Mouse (Mus musculus): ENCODE results near the gene Sf3a2. TPM values are rescaled to one million over a fixed set of nuclear protein-coding genes. Genes with fewer than 3 reads are reported as not detected.
"Not testable (repeated sequence)": the region's sequence is repeated elsewhere in the genome, so short reads cannot be mapped to it uniquely, and the experiment has no call there.

Sf3a2 gene
- polyA plus RNA-seq, 1 experiment from 2014 or later: 61.9 TPM

DNA sequence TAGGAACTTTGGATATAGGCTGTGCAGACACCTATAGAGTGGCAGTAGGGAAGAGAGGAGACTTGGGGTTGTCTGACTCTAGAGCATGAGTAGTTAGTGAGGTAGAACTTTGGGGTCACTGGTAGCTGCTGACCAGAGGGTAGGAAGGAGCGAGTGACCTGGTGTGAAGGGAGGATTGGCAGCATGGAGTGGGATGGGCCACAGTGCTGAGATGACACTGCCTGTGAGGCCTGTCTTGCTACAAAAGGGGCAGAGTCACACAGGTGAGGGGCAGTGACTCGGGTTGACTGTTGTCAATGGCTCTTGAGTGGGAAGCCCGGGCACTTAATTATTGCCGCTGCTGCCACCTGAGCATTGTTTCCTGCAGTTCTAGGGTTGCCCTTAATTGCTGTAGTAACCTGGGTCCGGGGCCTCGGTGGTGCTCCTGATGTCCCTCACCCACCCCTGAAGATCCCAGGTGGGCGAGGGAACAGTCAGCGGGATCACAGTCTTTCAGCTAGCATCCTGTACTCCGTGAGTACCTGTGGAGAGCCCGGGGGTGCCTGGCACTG is 29.9 kb downstream of the Sf3a2 start:
- Histone ChIP-seq H3K4me3 (replicated peaks; ENCODE audit: low read depth, low read length) (peak overlapping the region; percentile 78), H3K9me3 (replicated peaks; ENCODE audit: low read length) (no peaks in the 10 kb centered on the region), H3K4me2 (ENCODE audit: low read length) (peak overlapping the region; percentile 64), H3K27ac (no peak overlapping the region), H3K36me3 (ENCODE audit: insufficient read depth, low read length) (peaks cover 15% of the 10 kb centered on the region; the same call in 1 of the 2 replicates), H3K4me1 (replicated peaks; ENCODE audit: insufficient read depth, low read length) (0 out of 2 replicates have a peak, but pooled peaks cover 12% of the 10 kb centered on the region), H3K9ac (ENCODE audit: low read depth, low read length) (peak overlapping the region; percentile 95), H3K27me3 (ENCODE audit: insufficient read depth, low read length) (no peaks in the 10 kb centered on the region)
- 55% methylated on average over 10 of the region's 10 CpGs for WGBS
- DNase-seq (ENCODE audit: low spot score) (no peak), ATAC-seq (replicated peaks; ENCODE audit: low FRiP score, low read depth) (no peak)
- no peak for TF ChIP-seq CTCF (IDR thresholded peaks at IDR 0.05; ENCODE audit: low read depth)

- not testable (repeated sequence) for H3K27me3 ChIP-seq (ENCODE audit: insufficient read depth, low read length); ATAC-seq (replicated peaks; ENCODE audit: low FRiP score, low read depth); H3K9me3 ChIP-seq (replicated peaks; ENCODE audit: low read length); H3K9ac ChIP-seq (ENCODE audit: low read depth, low read length); H3K4me3 ChIP-seq (replicated peaks; ENCODE audit: low read depth, low read length); DNase-seq (ENCODE audit: low spot score); H3K27ac ChIP-seq
- 70% methylated on average over 7 of the region's 9 CpGs for WGBS
- peaks cover 15% of the 10 kb centered on the region; the same call in 1 of the 2 replicates for H3K36me3 ChIP-seq (ENCODE audit: insufficient read depth, low read length)
- peak overlapping the region; percentile 64 for H3K4me2 ChIP-seq (ENCODE audit: low read length)
- H3K4me1 ChIP-seq (replicated peaks; ENCODE audit: insufficient read depth, low read length): 0 out of 2 replicates have a peak, but pooled peaks cover 12% of the 10 kb centered on the region
Observed at GRCm38 (mm10) chr10:80828587-80828986, 30.6 kb downstream of the Sf3a2 start.

- Histone ChIP-seq H3K27me3 (ENCODE audit: insufficient read depth, low read length) (no peaks in the 10 kb centered on the region), H3K9me3 (replicated peaks; ENCODE audit: low read length) (no peaks in the 10 kb centered on the region), H3K9ac (ENCODE audit: low read depth, low read length) (no peak overlapping the region), H3K4me3 (replicated peaks; ENCODE audit: low read depth, low read length) (no peak overlapping the region), H3K4me2 (ENCODE audit: low read length) (no peak overlapping the region), H3K4me1 (replicated peaks; ENCODE audit: insufficient read depth, low read length) (0 out of 2 replicates have a peak, but pooled peaks cover 9% of the 10 kb centered on the region), H3K36me3 (ENCODE audit: insufficient read depth, low read length) (peaks cover 15% of the 10 kb centered on the region; the same call in 1 of the 2 replicates), H3K27ac (no peak overlapping the region)
- ATAC-seq (replicated peaks; ENCODE audit: low FRiP score, low read depth) (no peak), DNase-seq (ENCODE audit: low spot score) (no peak)
- TF ChIP-seq CTCF (IDR thresholded peaks at IDR 0.05; ENCODE audit: low read depth): no peak
- WGBS: 52% methylated on average over 1 of the region's 1 CpGs
Observed at GRCm38 (mm10) chr10:80829359-80830278, 31.6 kb downstream of the Sf3a2 start.

DNA sequence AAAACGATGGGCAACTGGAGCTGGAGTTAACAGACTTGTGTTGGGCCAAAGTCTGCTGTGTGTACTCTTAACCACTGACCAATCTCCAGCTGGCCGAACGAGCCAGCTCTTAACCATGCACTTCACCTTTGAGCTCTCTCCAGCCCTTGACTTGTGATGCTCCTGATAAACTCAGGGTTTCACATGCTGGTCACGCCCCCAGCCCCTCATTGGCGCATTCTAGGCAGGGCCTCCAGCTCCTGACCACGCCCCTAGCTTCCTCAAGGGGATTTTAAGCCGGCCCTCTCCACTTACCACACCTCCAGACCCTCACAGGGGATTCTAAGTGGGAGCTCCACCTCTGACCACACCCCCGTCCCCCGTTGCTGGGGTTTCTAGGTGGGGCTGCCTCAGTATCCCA is 33.1 kb downstream of the Sf3a2 start:
- Histone ChIP-seq H3K36me3 (ENCODE audit: insufficient read depth, low read length) (peaks cover 15% of the 10 kb centered on the region; the same call in 1 of the 2 replicates), H3K9ac (ENCODE audit: low read depth, low read length) (no peak overlapping the region), H3K9me3 (replicated peaks; ENCODE audit: low read length) (no peaks in the 10 kb centered on the region), H3K4me1 (replicated peaks; ENCODE audit: insufficient read depth, low read length) (0 out of 2 replicates have a peak, but pooled peaks cover 9% of the 10 kb centered on the region), H3K4me2 (ENCODE audit: low read length) (no peak overlapping the region), H3K27ac (0 out of 2 replicates have a peak overlapping the region, but pooled peaks have one; percentile 56), H3K27me3 (ENCODE audit: insufficient read depth, low read length) (peaks cover 7% of the 10 kb centered on the region; the same call in 1 of the 2 replicates), H3K4me3 (replicated peaks; ENCODE audit: low read depth, low read length) (no peak overlapping the region)
- no peak for TF ChIP-seq CTCF (IDR thresholded peaks at IDR 0.05; ENCODE audit: low read depth)
- ATAC-seq (replicated peaks; ENCODE audit: low FRiP score, low read depth): peak; percentile 29
- DNase-seq (ENCODE audit: low spot score): peak; percentile 87
- 5% methylated on average over 9 of the region's 9 CpGs for WGBS

- peaks cover 15% of the 10 kb centered on the region; the same call in 1 of the 2 replicates for H3K36me3 ChIP-seq (ENCODE audit: insufficient read depth, low read length)
- no peak for TF ChIP-seq CTCF (IDR thresholded peaks at IDR 0.05; ENCODE audit: low read depth)
- no peak overlapping the region for H3K27ac ChIP-seq
- ATAC-seq (replicated peaks; ENCODE audit: low FRiP score, low read depth) (no peak), DNase-seq (ENCODE audit: low spot score) (no peak)
- H3K4me2 ChIP-seq (ENCODE audit: low read length): no peak overlapping the region
- H3K4me1 ChIP-seq (replicated peaks; ENCODE audit: insufficient read depth, low read length): 0 out of 2 replicates have a peak, but pooled peaks cover 7% of the 10 kb centered on the region
- no peak overlapping the region for H3K4me3 ChIP-seq (replicated peaks; ENCODE audit: low read depth, low read length)
- H3K27me3 ChIP-seq (ENCODE audit: insufficient read depth, low read length): peaks cover 13% of the 10 kb centered on the region; the same call in 1 of the 2 replicates
- WGBS: 72% methylated on average over 7 of the region's 7 CpGs
- H3K9me3 ChIP-seq (replicated peaks; ENCODE audit: low read length): no peaks in the 10 kb centered on the region
- H3K9ac ChIP-seq (ENCODE audit: low read depth, low read length): no peak overlapping the region
Observed at GRCm38 (mm10) chr10:80832818-80833217, 34.8 kb downstream of the Sf3a2 start.

DNA sequence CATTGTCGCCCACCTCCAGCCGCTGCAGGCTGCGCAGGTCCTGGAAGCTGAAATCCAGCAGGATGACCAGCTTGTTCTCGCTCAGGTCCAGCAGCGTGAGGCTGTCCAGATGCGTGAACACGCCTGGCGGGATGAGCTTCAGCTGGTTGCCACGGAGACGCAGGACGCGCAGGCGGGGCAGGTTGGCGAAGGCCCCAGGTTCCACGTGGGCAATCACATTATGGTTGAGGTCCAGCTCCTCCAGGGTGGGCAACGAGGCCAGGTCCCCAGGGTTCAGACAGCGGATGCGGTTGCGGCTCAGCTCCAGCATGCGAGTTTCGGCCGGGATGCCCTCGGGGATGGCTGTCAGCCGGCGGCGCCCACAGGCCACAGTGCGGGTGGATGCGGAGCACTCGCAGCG is 37.6 kb downstream of the Sf3a2 start:
- Histone ChIP-seq H3K4me3 (replicated peaks; ENCODE audit: low read depth, low read length) (no peak overlapping the region), H3K36me3 (ENCODE audit: insufficient read depth, low read length) (no peaks in the 10 kb centered on the region), H3K27me3 (ENCODE audit: insufficient read depth, low read length) (peaks cover 13% of the 10 kb centered on the region; the same call in 1 of the 2 replicates), H3K4me1 (replicated peaks; ENCODE audit: insufficient read depth, low read length) (0 out of 2 replicates have a peak, but pooled peaks cover under 1% of the 10 kb centered on the region), H3K9me3 (replicated peaks; ENCODE audit: low read length) (no peaks in the 10 kb centered on the region), H3K27ac (no peak overlapping the region), H3K4me2 (ENCODE audit: low read length) (no peak overlapping the region), H3K9ac (ENCODE audit: low read depth, low read length) (no peak overlapping the region)
- DNase-seq (ENCODE audit: low spot score) (no peak), ATAC-seq (replicated peaks; ENCODE audit: low FRiP score, low read depth) (no peak)
- no peak for TF ChIP-seq CTCF (IDR thresholded peaks at IDR 0.05; ENCODE audit: low read depth)
- 59% methylated on average over 30 of the region's 30 CpGs for WGBS
